Mouse (Mus musculus) erythroblast, embryonic 14.5 days (primary cell): ENCODE results near the gene Msi2. TPM values are rescaled to one million over a fixed set of nuclear protein-coding genes. Genes with fewer than 3 reads are reported as not detected.

ENCODE experiments used
- H3K27me3 ChIP-seq: 2 replicates; pipeline ENCODE4 v1.6.1; 2012; ENCODE audit warnings: inconsistent platforms; ENCODE audit not compliant: control insufficient read depth
- H3K36me3 ChIP-seq: 2 replicates; pipeline ENCODE4 v1.6.1; 2012; ENCODE audit warnings: mild to moderate bottlenecking, inconsistent platforms; ENCODE audit not compliant: control insufficient read depth
- H3K4me1 ChIP-seq: 2 replicates; pipeline ENCODE4 v1.6.1; 2012; ENCODE audit warnings: inconsistent platforms; ENCODE audit not compliant: control insufficient read depth
- H3K4me3 ChIP-seq: replicated peaks from 2 replicates; pipeline ENCODE3; 2012; ENCODE audit warnings: moderate library complexity, mild to moderate bottlenecking, inconsistent platforms
- H3K9me3 ChIP-seq: 2 replicates; pipeline ENCODE4 v1.6.1; 2012; ENCODE audit warnings: low read length, inconsistent platforms, mixed read lengths; ENCODE audit not compliant: control insufficient read depth
- GATA1 ChIP-seq: IDR thresholded peaks from 2 replicates; pipeline ENCODE4 v1.6.1; 2012; ENCODE audit warnings: low read length, inconsistent platforms, mixed read lengths
- TAL1 ChIP-seq: IDR thresholded peaks from 3 replicates; pipeline ENCODE4 v1.6.1; 2012; ENCODE audit warnings: low read length, inconsistent platforms, mixed read lengths
- polyA plus RNA-seq: library from polyadenylated mRNA; stranded (reverse); fragments of >175 nt; gene quantifications from 2 replicates; pipeline ENCODE4 v1.2.3, GENCODE M21; 2012

The Msi2 gene
- polyA plus RNA-seq, 1 experiment: 0.45 TPM

DNA sequence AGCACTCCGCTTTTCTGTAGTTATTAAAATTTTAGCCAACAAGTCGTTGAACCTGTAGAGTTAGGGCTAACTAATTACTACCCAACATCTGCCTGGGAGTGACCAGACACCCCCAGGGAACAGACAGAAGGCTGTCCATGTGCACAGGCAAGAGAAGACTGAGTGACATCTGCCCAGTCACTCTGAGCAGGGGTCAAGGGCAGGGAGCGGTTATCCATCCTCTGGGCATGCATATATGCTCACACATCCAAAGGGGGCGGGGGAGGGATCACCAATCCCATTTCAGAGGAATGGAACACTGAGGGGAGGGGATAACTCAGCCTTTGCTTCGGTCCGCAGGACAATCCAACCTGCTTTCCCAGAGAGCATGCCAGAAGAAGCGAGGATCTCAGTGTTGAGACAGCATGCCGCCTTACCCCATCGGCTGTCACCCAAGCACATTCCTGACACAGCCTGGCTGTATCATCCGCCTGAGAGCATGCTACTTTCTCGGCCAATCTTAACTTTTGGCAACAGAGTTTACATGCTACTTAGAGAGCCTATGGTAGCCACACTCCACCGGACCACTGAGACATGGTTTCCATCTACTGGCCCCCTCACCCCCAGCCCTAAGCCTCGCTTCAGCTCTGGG is 179.5 kb downstream of the Msi2 start:
- no peak overlapping the region for H3K4me3 ChIP-seq
- H3K36me3 ChIP-seq: no peaks in the 10 kb centered on the region
- H3K27me3 ChIP-seq: no peaks in the 10 kb centered on the region
- H3K4me1 ChIP-seq: no peaks in the 10 kb centered on the region
- TF ChIP-seq GATA1 (no peak), TAL1 (no peak)
- no peaks in the 10 kb centered on the region for H3K9me3 ChIP-seq

DNA sequence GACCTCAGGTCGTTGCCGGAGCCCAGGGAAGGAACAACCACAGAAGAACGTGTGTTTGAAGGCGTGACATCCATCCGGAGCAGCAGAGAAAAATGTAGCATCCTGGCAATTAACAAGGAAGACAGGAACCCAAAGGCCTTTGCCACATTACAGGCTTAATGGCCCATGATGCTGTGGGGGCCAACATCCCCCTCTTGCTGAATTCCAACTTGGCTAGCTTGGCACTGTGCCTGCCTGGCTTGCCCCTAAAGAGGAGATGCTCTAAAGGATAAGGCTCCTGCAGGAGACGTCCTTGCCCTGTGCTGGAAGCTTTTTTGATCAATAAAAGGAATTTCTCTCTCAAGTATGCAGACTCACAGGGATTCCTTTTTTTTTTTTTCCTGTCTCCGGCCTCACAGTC is 181.0 kb downstream of the Msi2 start:
- Histone ChIP-seq H3K27me3 (no peaks in the 10 kb centered on the region), H3K4me1 (no peaks in the 10 kb centered on the region), H3K9me3 (no peaks in the 10 kb centered on the region), H3K36me3 (no peaks in the 10 kb centered on the region), H3K4me3 (no peak overlapping the region)
- TF ChIP-seq GATA1: no peak
- TF ChIP-seq TAL1: no peak

DNA sequence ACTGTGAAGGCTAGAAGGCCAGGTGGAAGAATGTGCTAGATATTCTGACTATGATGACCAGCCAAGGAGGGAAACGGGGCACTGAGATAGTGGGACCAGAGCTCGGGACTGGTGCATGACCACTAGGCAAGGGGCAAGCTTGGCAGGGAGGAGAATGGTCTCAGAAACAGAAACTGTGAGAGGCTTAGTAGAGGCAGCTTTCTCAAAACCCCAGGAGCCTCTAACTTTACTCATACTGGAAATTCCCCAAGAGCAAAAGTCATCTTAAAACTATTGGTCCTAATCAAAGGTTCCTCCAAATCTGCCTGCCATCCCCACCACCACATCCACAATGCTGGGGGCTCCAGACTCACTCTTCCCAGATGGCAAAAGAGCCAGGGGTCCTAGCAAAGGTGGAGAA is 181.5 kb downstream of the Msi2 start:
- TF ChIP-seq GATA1 (no peak), TAL1 (no peak)
- Histone ChIP-seq H3K36me3 (no peaks in the 10 kb centered on the region), H3K27me3 (no peaks in the 10 kb centered on the region), H3K4me1 (no peaks in the 10 kb centered on the region), H3K4me3 (no peak overlapping the region), H3K9me3 (no peaks in the 10 kb centered on the region)

- Histone ChIP-seq H3K27me3 (no peaks in the 10 kb centered on the region), H3K4me1 (peaks cover 12% of the 10 kb centered on the region), H3K9me3 (no peaks in the 10 kb centered on the region), H3K36me3 (no peaks in the 10 kb centered on the region), H3K4me3 (no peak overlapping the region)
- no peak for TF ChIP-seq GATA1
- no peak for TF ChIP-seq TAL1
Measured at GRCm38 (mm10) chr11:88534331-88534929, 183.9 kb downstream of the Msi2 start.

GRCm38 (mm10) chr11:88532016-88532415 is 186.3 kb downstream of the Msi2 start:
- H3K27me3 ChIP-seq: no peaks in the 10 kb centered on the region
- no peak overlapping the region for H3K4me3 ChIP-seq
- TF ChIP-seq TAL1 (no peak), GATA1 (no peak)
- H3K36me3 ChIP-seq: no peaks in the 10 kb centered on the region
- H3K9me3 ChIP-seq: no peaks in the 10 kb centered on the region
- peaks cover 23% of the 10 kb centered on the region for H3K4me1 ChIP-seq

DNA sequence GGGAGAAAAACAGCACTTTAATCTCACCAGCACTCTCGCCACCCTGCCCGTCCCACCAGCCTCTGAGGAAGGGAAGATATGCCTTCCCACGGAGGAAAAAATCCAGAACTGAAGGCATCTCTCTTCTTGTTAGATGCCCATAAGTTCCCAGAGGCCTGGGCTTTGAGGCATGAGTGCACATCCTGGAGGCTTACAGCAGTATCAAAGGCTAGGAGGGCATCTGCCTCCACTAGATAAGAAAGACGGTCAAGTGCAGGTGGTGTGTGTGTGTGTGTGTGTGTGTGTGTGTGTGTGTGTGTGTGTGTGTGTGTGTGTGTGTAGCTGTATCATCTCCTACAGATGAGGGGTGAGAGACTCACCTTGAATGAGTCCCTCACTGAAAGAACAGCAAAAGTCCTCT is 188.3 kb downstream of the Msi2 start:
- 0 out of 3 replicates have a peak, but pooled peaks have one; percentile 8 for TF ChIP-seq TAL1
- no peak for TF ChIP-seq GATA1
- Histone ChIP-seq H3K9me3 (no peaks in the 10 kb centered on the region), H3K27me3 (no peaks in the 10 kb centered on the region), H3K36me3 (no peaks in the 10 kb centered on the region), H3K4me1 (peaks cover 25% of the 10 kb centered on the region), H3K4me3 (no peak overlapping the region)

GRCm38 (mm10) chr11:88528522-88529101 is 189.7 kb downstream of the Msi2 start:
- Histone ChIP-seq H3K27me3 (no peaks in the 10 kb centered on the region), H3K4me1 (peaks cover 32% of the 10 kb centered on the region), H3K36me3 (no peaks in the 10 kb centered on the region), H3K9me3 (no peaks in the 10 kb centered on the region), H3K4me3 (no peak overlapping the region)
- TF ChIP-seq GATA1: no peak
- no peak for TF ChIP-seq TAL1

DNA sequence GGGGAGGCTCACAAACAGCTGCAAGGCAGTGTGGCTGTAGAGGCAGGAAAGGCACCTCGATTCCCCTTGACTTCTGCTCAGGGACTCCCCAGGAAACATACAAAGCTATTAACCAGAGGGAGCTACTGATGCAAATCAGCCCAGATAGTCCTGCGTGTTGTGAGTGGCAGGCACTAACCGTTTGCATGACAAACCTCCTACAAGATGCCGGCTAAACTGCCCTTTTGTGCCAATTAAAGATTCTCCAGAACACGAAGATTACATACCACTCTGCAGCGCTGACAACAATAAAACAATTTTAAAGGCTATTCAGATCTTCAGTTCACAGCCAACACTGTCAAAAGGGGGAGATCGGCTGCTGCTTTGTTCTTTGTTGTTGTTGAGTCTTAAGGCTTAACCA is 191.6 kb downstream of the Msi2 start:
- Histone ChIP-seq H3K36me3 (no peaks in the 10 kb centered on the region), H3K4me3 (no peak overlapping the region), H3K27me3 (no peaks in the 10 kb centered on the region), H3K9me3 (no peaks in the 10 kb centered on the region), H3K4me1 (peaks cover 32% of the 10 kb centered on the region)
- no peak for TF ChIP-seq GATA1
- no peak for TF ChIP-seq TAL1

DNA sequence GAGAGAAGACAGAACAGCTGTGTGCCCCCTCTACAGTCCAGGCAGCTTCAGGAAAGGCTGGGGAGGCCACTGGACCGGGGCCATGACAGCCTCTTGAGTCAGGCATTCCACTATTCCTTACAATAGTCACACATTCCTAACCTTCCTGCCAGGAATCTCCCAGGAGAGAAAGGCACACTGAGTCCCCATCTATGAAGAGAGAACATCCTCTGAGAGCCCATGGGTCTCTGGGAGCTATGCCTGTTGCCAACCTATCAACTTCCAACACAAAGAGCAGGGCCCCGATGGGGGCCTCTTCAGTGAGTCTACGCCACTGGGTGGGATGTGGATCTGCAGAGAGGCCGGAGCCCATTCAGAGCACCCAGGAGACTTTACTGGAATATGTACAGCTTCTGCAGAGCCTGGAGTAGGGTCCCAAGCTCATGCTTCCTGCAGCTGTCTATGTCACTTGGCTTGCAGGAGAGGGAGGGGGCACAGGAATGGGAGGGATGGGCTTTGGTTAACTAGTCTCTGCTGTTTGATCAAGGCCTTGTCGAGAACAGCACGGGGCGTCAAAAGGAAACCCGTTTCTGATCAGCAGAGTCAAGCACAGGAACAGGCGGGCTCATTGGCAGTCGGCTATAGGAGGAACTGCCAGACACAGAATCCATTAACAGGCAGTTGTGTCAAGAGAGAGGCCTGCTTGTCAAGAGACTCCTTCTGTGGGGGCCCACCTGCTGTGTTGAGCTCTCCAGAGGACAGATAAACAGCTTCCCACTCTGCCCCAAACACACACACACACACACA is 193.3 kb downstream of the Msi2 start:
- Histone ChIP-seq H3K9me3 (no peaks in the 10 kb centered on the region), H3K4me3 (no peak overlapping the region), H3K36me3 (no peaks in the 10 kb centered on the region), H3K27me3 (no peaks in the 10 kb centered on the region), H3K4me1 (peaks cover 25% of the 10 kb centered on the region)
- TF ChIP-seq GATA1 (no peak), TAL1 (no peak)
